Mouse (Mus musculus): ENCODE results near the gene Kif26b. TPM values are rescaled to one million over a fixed set of nuclear protein-coding genes. Genes with fewer than 3 reads are reported as not detected.

The Kif26b gene
- polyA plus RNA-seq, 1 experiment from 2014 or later: 8.7 TPM

GRCm38 (mm10) chr1:178667808-178668207 lies 138.9 kb downstream of the Kif26b start:
- no peak for ATAC-seq (ENCODE audit: insufficient number of reproducible peaks, low FRiP score, low TSS enrichment, low read depth)
- peaks cover 23% of the 10 kb centered on the region for H3K4me1 ChIP-seq

DNA sequence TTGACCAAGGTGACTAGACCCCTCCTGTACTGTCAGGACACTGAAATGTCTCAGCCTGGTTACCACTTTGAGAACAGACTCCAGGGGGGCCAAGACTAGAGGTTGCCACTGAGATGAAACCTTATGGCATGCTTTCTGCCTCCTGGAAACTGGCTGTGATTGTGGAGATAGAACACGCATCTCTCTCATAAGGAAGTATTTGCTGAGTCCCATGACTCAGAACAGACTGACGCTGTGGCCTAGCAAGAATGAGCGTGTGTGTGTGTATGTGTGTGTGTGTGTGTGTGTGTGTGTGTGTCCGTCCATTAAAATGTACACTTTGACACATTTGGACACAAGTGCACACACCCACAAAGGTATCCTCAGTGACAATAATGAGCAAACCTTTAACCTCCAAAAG lies 140.0 kb downstream of the Kif26b start:
- Histone ChIP-seq H3K9ac (no peak overlapping the region), H3K4me2 (replicated peaks) (no peak overlapping the region), H3K4me3 (replicated peaks) (no peak overlapping the region), H3K9me3 (replicated peaks) (no peaks in the 10 kb centered on the region), H3K27me3 (no peaks in the 10 kb centered on the region), H3K4me1 (peaks cover 19% of the 10 kb centered on the region), H3K27ac (replicated peaks) (no peak overlapping the region), H3K36me3 (no peaks in the 10 kb centered on the region)
- no peak for ATAC-seq (ENCODE audit: insufficient number of reproducible peaks, low FRiP score, low TSS enrichment, low read depth)
- WGBS: 80% methylated on average over 4 of the region's 4 CpGs

More at GRCm38 (mm10) chr1:178667808-178668207, 138.9 kb downstream of the Kif26b start:
- H3K9ac ChIP-seq: no peak overlapping the region
- no peak overlapping the region for H3K27ac ChIP-seq (replicated peaks)
- no peaks in the 10 kb centered on the region for H3K36me3 ChIP-seq
- H3K4me3 ChIP-seq (replicated peaks): no peak overlapping the region
- no peaks in the 10 kb centered on the region for H3K27me3 ChIP-seq
- H3K4me2 ChIP-seq (replicated peaks): no peak overlapping the region
- no peaks in the 10 kb centered on the region for H3K9me3 ChIP-seq (replicated peaks)
- 67% methylated on average over 7 of the region's 7 CpGs for WGBS

DNA sequence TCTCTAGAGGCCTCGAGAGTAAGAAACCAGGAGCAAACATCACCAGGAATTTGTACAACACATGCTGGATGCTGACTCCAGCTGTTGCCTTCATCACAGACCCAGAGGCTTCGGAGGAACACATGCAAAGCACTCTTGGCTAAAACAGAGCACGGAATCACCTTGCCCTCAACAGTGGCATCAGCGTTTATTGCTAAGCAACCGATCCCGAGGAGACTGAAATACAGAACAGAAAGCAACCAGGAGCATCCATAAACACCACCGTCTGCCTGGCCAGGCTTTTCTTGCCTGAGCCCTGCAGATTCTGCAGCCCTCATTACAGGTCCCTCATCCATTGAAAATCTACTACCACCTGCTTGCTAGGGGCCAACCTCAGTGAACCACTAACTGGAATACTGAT lies 144.1 kb downstream of the Kif26b start:
- no peak overlapping the region for H3K27ac ChIP-seq (replicated peaks)
- WGBS: 52% methylated on average over 7 of the region's 7 CpGs
- no peak for ATAC-seq (ENCODE audit: insufficient number of reproducible peaks, low FRiP score, low TSS enrichment, low read depth)
- H3K9ac ChIP-seq: no peak overlapping the region
- H3K36me3 ChIP-seq: no peaks in the 10 kb centered on the region
- no peaks in the 10 kb centered on the region for H3K27me3 ChIP-seq
- no peaks in the 10 kb centered on the region for H3K9me3 ChIP-seq (replicated peaks)
- no peak overlapping the region for H3K4me2 ChIP-seq (replicated peaks)
- no peak overlapping the region for H3K4me3 ChIP-seq (replicated peaks)
- H3K4me1 ChIP-seq: 0 out of 2 replicates have a peak, but pooled peaks cover 5% of the 10 kb centered on the region

GRCm38 (mm10) chr1:178673506-178673905 lies 144.6 kb downstream of the Kif26b start:
- no peak for ATAC-seq (ENCODE audit: insufficient number of reproducible peaks, low FRiP score, low TSS enrichment, low read depth)
- Histone ChIP-seq H3K4me1 (0 out of 2 replicates have a peak, but pooled peaks cover 5% of the 10 kb centered on the region), H3K27me3 (no peaks in the 10 kb centered on the region), H3K9ac (no peak overlapping the region), H3K4me3 (replicated peaks) (no peak overlapping the region), H3K27ac (replicated peaks) (no peak overlapping the region), H3K4me2 (replicated peaks) (no peak overlapping the region), H3K36me3 (no peaks in the 10 kb centered on the region), H3K9me3 (replicated peaks) (no peaks in the 10 kb centered on the region)
- WGBS: 85% methylated on average over 2 of the region's 2 CpGs

DNA sequence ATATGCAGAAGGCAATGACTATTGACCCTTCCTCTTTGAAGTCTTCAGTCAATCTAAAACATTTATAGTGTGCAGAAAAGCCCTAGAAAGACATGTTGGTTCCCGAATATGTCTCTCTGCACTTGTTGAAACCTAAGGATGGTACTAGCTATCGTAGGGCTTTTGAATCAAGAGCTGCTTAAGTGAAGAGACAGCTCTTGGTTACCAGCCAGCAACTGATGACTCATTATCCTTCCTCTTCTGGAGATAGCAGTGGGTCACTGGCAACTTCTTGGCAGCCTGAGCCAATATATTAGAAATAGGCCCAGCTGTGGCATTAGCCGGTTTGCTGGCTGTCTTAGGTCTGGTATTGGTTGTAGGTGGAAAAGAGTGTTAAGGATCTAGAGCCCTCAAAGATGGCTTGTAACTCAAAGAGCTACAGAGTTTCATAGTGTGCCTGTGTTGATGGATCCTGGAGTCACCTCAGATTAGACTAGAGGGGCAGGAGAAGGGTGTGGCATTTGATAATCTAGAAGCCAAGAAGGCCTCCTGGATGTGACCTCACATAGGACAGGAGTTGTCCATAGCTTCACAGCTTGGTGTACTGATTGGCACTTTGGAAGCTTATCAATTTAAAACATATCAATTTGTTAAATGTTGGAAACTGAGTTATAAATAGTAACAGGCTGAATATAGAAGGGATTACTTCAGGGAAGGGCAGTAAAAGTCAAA lies 146.8 kb downstream of the Kif26b start:
- Histone ChIP-seq H3K4me1 (0 out of 2 replicates have a peak, but pooled peaks cover 5% of the 10 kb centered on the region), H3K36me3 (no peaks in the 10 kb centered on the region), H3K4me3 (replicated peaks) (no peak overlapping the region), H3K9ac (no peak overlapping the region), H3K4me2 (replicated peaks) (no peak overlapping the region), H3K9me3 (replicated peaks) (no peaks in the 10 kb centered on the region), H3K27me3 (no peaks in the 10 kb centered on the region), H3K27ac (replicated peaks) (no peak overlapping the region)
- ATAC-seq (ENCODE audit: insufficient number of reproducible peaks, low FRiP score, low TSS enrichment, low read depth): no peak
- WGBS: 88% methylated on average over 3 of the region's 3 CpGs

DNA sequence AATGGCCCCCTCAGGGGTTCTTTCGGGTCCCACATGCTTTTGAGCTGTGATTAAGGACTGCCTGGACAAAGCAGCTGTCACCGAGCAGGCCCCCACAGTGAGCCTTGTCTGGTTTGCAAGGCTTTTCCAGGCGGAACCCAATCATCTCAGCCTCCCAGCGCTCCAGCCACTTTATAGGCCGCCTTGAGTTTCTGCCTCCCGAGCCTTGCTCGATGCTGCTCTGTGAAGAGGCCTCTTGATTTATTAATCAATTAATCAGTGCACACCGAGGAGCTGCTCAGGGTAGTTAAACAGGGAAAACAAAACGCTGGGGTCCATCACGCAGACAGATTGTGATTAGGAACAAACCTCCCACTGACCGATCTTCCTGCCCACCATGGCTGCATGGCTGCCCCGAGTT lies 148.2 kb downstream of the Kif26b start:
- H3K9ac ChIP-seq: no peak overlapping the region
- H3K36me3 ChIP-seq: no peaks in the 10 kb centered on the region
- H3K4me1 ChIP-seq: 0 out of 2 replicates have a peak, but pooled peaks cover 5% of the 10 kb centered on the region
- no peaks in the 10 kb centered on the region for H3K9me3 ChIP-seq (replicated peaks)
- no peak for ATAC-seq (ENCODE audit: insufficient number of reproducible peaks, low FRiP score, low TSS enrichment, low read depth)
- H3K27me3 ChIP-seq: no peaks in the 10 kb centered on the region
- no peak overlapping the region for H3K27ac ChIP-seq (replicated peaks)
- WGBS: 80% methylated on average over 12 of the region's 12 CpGs
- no peak overlapping the region for H3K4me2 ChIP-seq (replicated peaks)
- no peak overlapping the region for H3K4me3 ChIP-seq (replicated peaks)

DNA sequence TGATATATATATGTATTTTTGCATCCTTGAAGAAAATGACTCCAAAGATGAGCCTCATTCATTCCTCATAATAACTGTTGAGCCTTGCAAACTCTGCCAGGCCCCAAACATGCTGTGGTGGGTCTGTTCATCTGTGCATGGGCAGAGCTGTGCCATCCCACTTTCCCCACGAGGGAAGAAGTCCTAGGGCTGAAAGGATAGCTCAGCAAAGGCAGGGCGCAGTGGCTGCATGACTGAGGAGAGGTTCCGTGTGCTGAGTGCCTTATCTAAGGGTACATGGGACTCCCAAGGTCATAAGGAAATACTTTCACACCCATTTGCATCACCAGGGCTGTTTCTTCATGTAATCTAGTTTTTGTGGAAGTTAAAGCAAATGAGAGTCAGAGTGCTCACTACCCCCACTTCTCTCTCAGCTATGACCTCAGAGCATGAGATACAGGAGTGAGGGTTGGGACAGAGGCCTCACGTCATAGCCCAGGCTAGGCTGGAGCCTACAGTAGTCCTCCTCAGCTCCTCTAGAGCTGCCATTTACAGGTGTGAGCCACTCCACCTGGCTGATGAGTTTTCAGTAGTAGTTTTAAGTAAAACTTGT lies 148.8 kb downstream of the Kif26b start:
- Histone ChIP-seq H3K4me3 (replicated peaks) (no peak overlapping the region), H3K36me3 (no peaks in the 10 kb centered on the region), H3K4me1 (0 out of 2 replicates have a peak, but pooled peaks cover under 1% of the 10 kb centered on the region), H3K4me2 (replicated peaks) (no peak overlapping the region), H3K9ac (no peak overlapping the region), H3K27me3 (no peaks in the 10 kb centered on the region), H3K9me3 (replicated peaks) (no peaks in the 10 kb centered on the region), H3K27ac (replicated peaks) (no peak overlapping the region)
- 79% methylated on average over 4 of the region's 4 CpGs for WGBS
- no peak for ATAC-seq (ENCODE audit: insufficient number of reproducible peaks, low FRiP score, low TSS enrichment, low read depth)

DNA sequence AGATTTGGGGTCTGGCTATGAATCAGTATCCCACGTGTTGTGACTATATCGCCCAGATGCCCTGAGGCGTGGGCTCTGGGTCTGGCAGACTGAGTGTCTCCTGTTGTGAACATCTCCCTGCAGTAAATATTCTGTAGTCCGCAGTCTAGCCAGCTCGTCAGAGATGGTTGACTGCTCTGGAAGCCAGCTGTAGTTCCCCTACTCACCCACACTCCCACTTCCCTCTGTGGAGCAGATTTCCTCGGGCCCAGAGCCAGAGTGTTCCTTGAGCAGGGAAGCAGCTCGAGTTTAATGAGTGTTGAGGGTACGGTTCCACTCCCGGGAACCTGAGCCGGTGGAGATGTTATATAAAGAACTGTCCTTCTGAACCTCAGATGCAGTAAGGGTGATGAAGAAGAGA lies 154.7 kb downstream of the Kif26b start:
- Histone ChIP-seq H3K4me2 (replicated peaks) (no peak overlapping the region), H3K4me3 (replicated peaks) (no peak overlapping the region), H3K36me3 (no peaks in the 10 kb centered on the region), H3K27me3 (no peaks in the 10 kb centered on the region), H3K9ac (no peak overlapping the region), H3K27ac (replicated peaks) (no peak overlapping the region), H3K9me3 (replicated peaks) (no peaks in the 10 kb centered on the region), H3K4me1 (peaks cover 9% of the 10 kb centered on the region; the same call in 1 of the 2 replicates)
- ATAC-seq (ENCODE audit: insufficient number of reproducible peaks, low FRiP score, low TSS enrichment, low read depth): 0 out of 2 replicates have a peak, but pooled peaks have one; percentile 9
- 28% methylated on average over 10 of the region's 10 CpGs for WGBS

GRCm38 (mm10) chr1:178684991-178685680 lies 156.2 kb downstream of the Kif26b start:
- H3K4me1 ChIP-seq: peaks cover 9% of the 10 kb centered on the region; the same call in 1 of the 2 replicates
- H3K4me3 ChIP-seq (replicated peaks): no peak overlapping the region
- H3K9ac ChIP-seq: no peak overlapping the region
- ATAC-seq (ENCODE audit: insufficient number of reproducible peaks, low FRiP score, low TSS enrichment, low read depth): no peak
- no peaks in the 10 kb centered on the region for H3K36me3 ChIP-seq
- no peak overlapping the region for H3K4me2 ChIP-seq (replicated peaks)
- no peaks in the 10 kb centered on the region for H3K9me3 ChIP-seq (replicated peaks)
- no peak overlapping the region for H3K27ac ChIP-seq (replicated peaks)
- no peaks in the 10 kb centered on the region for H3K27me3 ChIP-seq
- 73% methylated on average over 8 of the region's 8 CpGs for WGBS

- peaks cover 9% of the 10 kb centered on the region; the same call in 1 of the 2 replicates for H3K4me1 ChIP-seq
- no peaks in the 10 kb centered on the region for H3K9me3 ChIP-seq (replicated peaks)
- H3K4me3 ChIP-seq (replicated peaks): no peak overlapping the region
- no peak overlapping the region for H3K4me2 ChIP-seq (replicated peaks)
- H3K27me3 ChIP-seq: no peaks in the 10 kb centered on the region
- no peak for ATAC-seq (ENCODE audit: insufficient number of reproducible peaks, low FRiP score, low TSS enrichment, low read depth)
- no peak overlapping the region for H3K9ac ChIP-seq
- no peaks in the 10 kb centered on the region for H3K36me3 ChIP-seq
- H3K27ac ChIP-seq (replicated peaks): no peak overlapping the region
Observed at GRCm38 (mm10) chr1:178686881-178687280, 158.0 kb downstream of the Kif26b start.

DNA sequence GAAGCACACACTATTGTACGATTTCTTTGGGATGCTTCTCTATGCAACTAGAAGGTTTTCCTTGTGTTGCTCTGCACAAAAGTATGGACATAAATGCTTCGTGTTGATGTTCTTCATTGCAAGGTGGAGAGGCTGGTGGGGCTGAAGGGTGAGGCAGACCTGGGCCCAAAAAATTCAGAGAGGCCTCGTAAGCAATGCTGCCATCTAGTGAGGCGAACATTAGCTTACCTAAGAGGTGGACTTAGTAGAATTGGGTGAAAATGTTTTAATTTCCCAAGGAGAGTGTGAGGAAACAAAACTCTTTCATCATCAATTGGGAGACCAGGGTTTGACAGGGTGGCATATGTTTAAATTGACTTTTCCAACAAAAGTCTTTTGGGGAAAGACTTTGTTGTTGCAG lies 160.6 kb downstream of the Kif26b start:
- Histone ChIP-seq H3K4me3 (replicated peaks) (no peak overlapping the region), H3K9me3 (replicated peaks) (no peaks in the 10 kb centered on the region), H3K9ac (no peak overlapping the region), H3K36me3 (no peaks in the 10 kb centered on the region), H3K4me2 (replicated peaks) (no peak overlapping the region), H3K4me1 (no peaks in the 10 kb centered on the region), H3K27me3 (no peaks in the 10 kb centered on the region), H3K27ac (replicated peaks) (no peak overlapping the region)
- 61% methylated on average over 4 of the region's 4 CpGs for WGBS
- no peak for ATAC-seq (ENCODE audit: insufficient number of reproducible peaks, low FRiP score, low TSS enrichment, low read depth)
